Comparison of ENCODE assay signal across 13 mouse cellular contexts in genomic region chr5:138875180-138876076, GRCm38 (mm10). TPM values are rescaled to one million over a fixed set of nuclear protein-coding genes. Genes with fewer than 3 reads are reported as not detected.
DNase-seq lines count a peak whose midpoint lies in the region; ATAC-seq and TF ChIP-seq lines count a peak whose summit lies in the region.
"Had no signal": no experiment of that assay in that cellular context is flagged by ENCODE, and none has a peak within 500 bp of the region (broad histone marks: within the 10 kb centered on the region; RNA-seq: fewer than 3 reads in every experiment).

No protein-coding gene starts in this region.

- no peak overlapping the region for H3K27ac ChIP-seq in neural tube, embryonic 15.5 days (replicated peaks)
- no peak overlapping the region; the same call in 1 of the 2 replicates for H3K27ac ChIP-seq in embryonic facial prominence, embryonic 15.5 days (replicated peaks)
- no peak overlapping the region for H3K27ac ChIP-seq in kidney, postnatal 0 days
- H3K27ac ChIP-seq: left cerebral cortex, adult 2 months had no signal

- ATAC-seq in neural tube, embryonic 15.5 days (ENCODE audit: low FRiP score), result no peak
- ATAC-seq in embryonic facial prominence, embryonic 15.5 days (ENCODE audit: insufficient number of reproducible peaks, low FRiP score, low TSS enrichment, low read depth), result peak; percentile 64; the same call in 1 of the 2 replicates
- ATAC-seq in kidney, postnatal 0 days (replicated peaks; ENCODE audit: low FRiP score, low read depth), result no peak; the same call in 1 of the 2 replicates
- ATAC-seq in CD4-positive, CD25-positive, alpha-beta regulatory T cell, adult 4 months, result no peak
- ATAC-seq: hindbrain, embryonic 16.5 days had no signal

- no peaks in the 10 kb centered on the region for H3K9me3 ChIP-seq in neural tube, embryonic 15.5 days (replicated peaks)
- H3K9me3 ChIP-seq in embryonic facial prominence, embryonic 15.5 days (replicated peaks), result no peaks in the 10 kb centered on the region
- no peaks in the 10 kb centered on the region for H3K9me3 ChIP-seq in kidney, postnatal 0 days (replicated peaks; ENCODE audit: low read length)

- peak; percentile 23 for DNase-seq in neural tube, embryonic 10.5 days (ENCODE audit: extremely low spot score, low spot score)
- peak; percentile 15 for DNase-seq in kidney, postnatal 0 days (ENCODE audit: low spot score)
- DNase-seq in urinary bladder, postnatal 36 days (ENCODE audit: low spot score in 2 of 2), result peak; percentile 22 to 30
- no peak for DNase-seq in retina, postnatal 1 day
- DNase-seq: thymus, postnatal 36 days had no signal

- no peaks in the 10 kb centered on the region for H3K27me3 ChIP-seq in neural tube, embryonic 15.5 days (replicated peaks)
- no peaks in the 10 kb centered on the region for H3K27me3 ChIP-seq in embryonic facial prominence, embryonic 15.5 days
- H3K27me3 ChIP-seq in kidney, postnatal 0 days (ENCODE audit: insufficient read depth, low read length), result no peaks in the 10 kb centered on the region

- H3K4me1 ChIP-seq in neural tube, embryonic 15.5 days, result no peaks in the 10 kb centered on the region
- peaks cover 10% of the 10 kb centered on the region for H3K4me1 ChIP-seq in embryonic facial prominence, embryonic 15.5 days
- peaks cover 6% of the 10 kb centered on the region; the same call in 1 of the 2 replicates for H3K4me1 ChIP-seq in kidney, postnatal 0 days (replicated peaks; ENCODE audit: insufficient read depth, low read length)

- WGBS in neural tube, embryonic 15.5 days, result 76% methylated on average over 24 of the region's 24 CpGs
- 54% methylated on average over 24 of the region's 24 CpGs for WGBS in embryonic facial prominence, embryonic 15.5 days
- WGBS in kidney, postnatal 0 days, result 57% methylated on average over 24 of the region's 24 CpGs

- no peaks in the 10 kb centered on the region for H3K36me3 ChIP-seq in neural tube, embryonic 15.5 days
- H3K36me3 ChIP-seq in embryonic facial prominence, embryonic 15.5 days, result no peaks in the 10 kb centered on the region
- H3K36me3 ChIP-seq in kidney, postnatal 0 days (ENCODE audit: insufficient read depth, low read length), result no peaks in the 10 kb centered on the region

- H3K4me3 ChIP-seq in neural tube, embryonic 15.5 days (replicated peaks), result no peak overlapping the region
- H3K4me3 ChIP-seq in embryonic facial prominence, embryonic 15.5 days (replicated peaks), result no peak overlapping the region
- H3K4me3 ChIP-seq in kidney, postnatal 0 days (replicated peaks; ENCODE audit: low read depth, low read length), result no peak overlapping the region
- H3K4me3 ChIP-seq: left cerebral cortex, adult 2 months had no signal

- H3K4me2 ChIP-seq in neural tube, embryonic 15.5 days, result no peak overlapping the region
- H3K4me2 ChIP-seq in embryonic facial prominence, embryonic 15.5 days (replicated peaks), result no peak overlapping the region
- no peak overlapping the region for H3K4me2 ChIP-seq in kidney, postnatal 0 days (ENCODE audit: low read length)

- TF ChIP-seq CTCF in kidney, postnatal 0 days (IDR thresholded peaks at IDR 0.05; ENCODE audit: low read depth), result no peak

- H3K9ac ChIP-seq in neural tube, embryonic 15.5 days (replicated peaks), result no peak overlapping the region
- no peak overlapping the region for H3K9ac ChIP-seq in embryonic facial prominence, embryonic 15.5 days
- no peak overlapping the region for H3K9ac ChIP-seq in kidney, postnatal 0 days (ENCODE audit: low read depth, low read length)

RNA-seq across cellular contexts. Expression of gene Gm5294, which starts 55.5 kb away (rescaled TPM):
- polyA plus RNA-seq in neural tube, embryonic 15.5 days (2015; fragmentation: Nextera tagmentation; extraction: Ambion mirVana), result not detected in 2 replicates
- not detected in 2 replicates for polyA plus RNA-seq in embryonic facial prominence, embryonic 15.5 days (2015; fragmentation: Nextera tagmentation; extraction: Ambion mirVana)
- not detected in 2 replicates for polyA plus RNA-seq in kidney, postnatal 0 days (2015; fragmentation: Nextera tagmentation; extraction: Ambion mirVana)
- polyA plus RNA-seq in CD4-positive, CD25-positive, alpha-beta regulatory T cell, adult 4 months (2017; shearing (Covaris generic)), result not detected
- polyA plus RNA-seq: cortical plate, adult 2 months; neural tube, embryonic 14.5 days; small intestine, adult 2 months had no signal
